Mouse (Mus musculus): ENCODE measurements around the gene Nudcd2.

Nudcd2 gene

GRCm38 (mm10) chr11:40755968-40756367 lies 22.5 kb downstream of the Nudcd2 start:
- DNase-seq = no peak

- DNase-seq = no peak
Measured at GRCm38 (mm10) chr11:40759896-40760295, 26.4 kb downstream of the Nudcd2 start.

GRCm38 (mm10) chr11:40763395-40763794 lies 29.9 kb downstream of the Nudcd2 start:
- DNase-seq = no peak

- no peak for DNase-seq
Measured at GRCm38 (mm10) chr11:40764690-40765089, 31.2 kb downstream of the Nudcd2 start.

GRCm38 (mm10) chr11:40775315-40776269 lies 42.1 kb downstream of the Nudcd2 start:
- no peak for DNase-seq

- no peak for DNase-seq
Measured at GRCm38 (mm10) chr11:40781857-40782256, 48.4 kb downstream of the Nudcd2 start.

GRCm38 (mm10) chr11:40783346-40783745 lies 49.9 kb downstream of the Nudcd2 start:
- DNase-seq = no peak

GRCm38 (mm10) chr11:40784326-40784725 lies 50.9 kb downstream of the Nudcd2 start:
- no peak for DNase-seq

GRCm38 (mm10) chr11:40786900-40787299 lies 53.4 kb downstream of the Nudcd2 start:
- DNase-seq = no peak

All from liver (tissue).